In genomic region chr2:178843458-178843857, GRCm38 (mm10) we compare ENCODE assay signal across 16 mouse cellular contexts.
"Had no signal": no experiment of that assay in that cellular context is flagged by ENCODE, and none has a peak within 500 bp of the region (broad histone marks: within the 10 kb centered on the region; RNA-seq: fewer than 3 reads in every experiment).

No protein-coding gene starts in this region.

- DNase-seq: retina, postnatal 1 day; right cerebral cortex, adult 18-20 months; right cerebral cortex, postnatal 14 days; right cerebral cortex, postnatal 25 days; right cerebral cortex, postnatal 4 days; spleen, adult 18-20 months; thymus, adult 18-20 months; thymus, adult 2 months; thymus, postnatal 14 days; thymus, postnatal 25 days; thymus, postnatal 36 days; thymus, postnatal 4 days had no signal

- H3K4me1 ChIP-seq: stomach, embryonic 15.5 days had no signal

- H3K9me3 ChIP-seq: neural tube, embryonic 13.5 days; neural tube, embryonic 15.5 days; stomach, embryonic 15.5 days had no signal

- H3K27ac ChIP-seq: neural tube, embryonic 13.5 days; neural tube, embryonic 15.5 days; stomach, embryonic 15.5 days; stomach, postnatal 0 days had no signal

- H3K4me2 ChIP-seq: stomach, embryonic 15.5 days had no signal

- H3K9ac ChIP-seq: neural tube, embryonic 13.5 days; neural tube, embryonic 15.5 days; stomach, embryonic 15.5 days had no signal

- H3K4me3 ChIP-seq: neural tube, embryonic 13.5 days; neural tube, embryonic 15.5 days; stomach, embryonic 15.5 days had no signal

- H3K36me3 ChIP-seq: neural tube, embryonic 13.5 days; neural tube, embryonic 15.5 days; stomach, embryonic 15.5 days had no signal

- H3K27me3 ChIP-seq: neural tube, embryonic 13.5 days; neural tube, embryonic 15.5 days; stomach, embryonic 15.5 days had no signal
